In genomic region chr11:94811537-94811936, GRCm38 (mm10) we compare ENCODE assay signal across 12 mouse cellular contexts. TPM values are rescaled to one million over a fixed set of nuclear protein-coding genes. Genes with fewer than 3 reads are reported as not detected.
DNase-seq lines count a peak whose midpoint lies in the region.
"Not testable (repeated sequence)": the region's sequence is repeated elsewhere in the genome, so short reads cannot be mapped to it uniquely, and the experiment has no call there.
"Had no signal": no experiment of that assay in that cellular context is flagged by ENCODE, and none has a peak within 500 bp of the region (broad histone marks: within the 10 kb centered on the region; RNA-seq: fewer than 3 reads in every experiment).

No protein-coding gene starts in this region.

- intact Hi-C loops in heart, postnatal 36 days (cut with DNase I): not testable (repeated sequence)

- DNase-seq in adrenal gland, postnatal 14 days: peak; percentile 39
- DNase-seq in cerebellum, postnatal 14 days: peak; percentile 9 to 33
- DNase-seq in heart, postnatal 36 days: peak; percentile 5
- DNase-seq in kidney, adult 9 months: peak; percentile 8
- peak; percentile 9 to 52 for DNase-seq in kidney, postnatal 36 days
- peak; percentile 59 for DNase-seq in lung, postnatal 10 days
- peak; percentile 40 to 65 for DNase-seq in lung, postnatal 4 days

RNA-seq across cellular contexts. Expression of gene Tmem92, which starts 29.0 kb away (rescaled TPM):
- total RNA-seq in adrenal gland, postnatal 14 days (2021): not detected in 2 replicates
- total RNA-seq in heart, postnatal 36 days (2021): not detected
- total RNA-seq: adrenal gland, adult 18-20 months; CH12.LX; common myeloid progenitor, adult 5-6 weeks; gastrocnemius, adult 2 months; gastrocnemius, postnatal 36 days had no signal

Comparison
In these comparisons a context has a peak if more than half of its experiments do, and no peak if none do; other contexts are left out.
1. Peak in every context shown above with its lines: DNase-seq.
2. DNase-seq: peak in every context shown above with its lines; median percentile 59 in lung, postnatal 10 days; 52 in lung, postnatal 4 days; 39 in adrenal gland, postnatal 14 days; 30 in kidney, postnatal 36 days; 21 in cerebellum, postnatal 14 days; 8 in kidney, adult 9 months; 5 in heart, postnatal 36 days.